Mouse (Mus musculus): Measurements from ENCODE around the gene Loxl1. TPM values are rescaled to one million over a fixed set of nuclear protein-coding genes. Genes with fewer than 3 reads are reported as not detected.
A peak's percentile ranks its signal among the peaks of the same experiment; 100 is the strongest.
"Not testable (repeated sequence)": the region's sequence is repeated elsewhere in the genome, so short reads cannot be mapped to it uniquely, and the experiment has no call there.

Loxl1 gene
- polyA plus RNA-seq, 1 experiment from 2014 or later: 4.8 TPM

DNA sequence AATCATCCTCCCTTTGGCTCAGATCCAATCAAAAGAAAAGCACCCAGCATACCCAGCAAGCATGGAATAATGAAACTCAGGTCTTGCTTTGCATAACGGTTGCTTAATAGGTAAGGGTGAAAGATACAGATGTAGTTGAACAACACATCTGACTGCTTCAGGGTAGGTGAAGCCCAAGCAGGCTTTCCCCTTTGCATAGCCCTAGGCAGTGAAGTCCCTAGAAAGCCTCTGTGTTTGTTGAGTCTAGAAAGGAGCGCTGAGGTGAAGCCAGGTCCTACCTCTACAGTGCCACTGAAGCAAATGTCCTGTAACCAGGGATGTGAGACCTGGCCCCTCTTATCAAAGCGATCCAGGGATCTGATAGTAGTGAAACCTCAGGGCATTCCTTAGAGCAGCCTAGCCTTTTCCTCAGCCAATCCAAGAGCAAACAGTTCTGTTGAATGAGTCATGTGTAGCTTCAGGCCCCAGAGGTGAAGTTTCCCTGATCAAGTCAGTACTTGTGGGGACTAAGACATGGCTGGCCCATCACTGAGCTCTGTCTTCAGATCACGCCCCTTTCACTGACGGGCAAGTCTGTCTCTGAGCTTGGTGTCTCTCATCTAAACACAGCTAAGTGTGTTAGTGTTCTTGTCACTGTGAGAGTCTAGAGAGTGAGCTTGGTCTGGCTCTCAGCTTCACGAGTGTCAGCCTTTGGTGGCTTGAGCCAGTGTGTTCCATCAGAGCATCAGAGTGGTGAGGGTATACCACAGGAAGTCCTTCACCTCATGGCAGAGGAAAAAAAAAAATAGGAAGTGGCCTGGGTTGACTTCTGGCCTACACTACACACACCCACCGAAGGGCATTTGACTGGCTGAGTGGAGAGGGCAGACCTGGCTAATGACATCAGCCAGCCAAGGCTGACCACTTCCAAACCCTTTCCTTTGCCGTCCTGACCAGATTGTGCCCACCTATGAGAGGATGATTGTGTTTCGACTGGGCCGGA lies 57.0 kb downstream of the Loxl1 start:
- Histone ChIP-seq H3K4me1 (replicated peaks) (peaks cover 16% of the 10 kb centered on the region), H3K36me3 (peaks cover 53% of the 10 kb centered on the region), H3K4me3 (replicated peaks) (no peak overlapping the region), H3K4me2 (replicated peaks) (no peak overlapping the region), H3K27me3 (no peaks in the 10 kb centered on the region), H3K9me3 (no peaks in the 10 kb centered on the region), H3K27ac (no peak overlapping the region), H3K9ac (replicated peaks) (no peak overlapping the region)
- 93% methylated on average over 10 of the region's 10 CpGs for WGBS
- ATAC-seq: no peak

DNA sequence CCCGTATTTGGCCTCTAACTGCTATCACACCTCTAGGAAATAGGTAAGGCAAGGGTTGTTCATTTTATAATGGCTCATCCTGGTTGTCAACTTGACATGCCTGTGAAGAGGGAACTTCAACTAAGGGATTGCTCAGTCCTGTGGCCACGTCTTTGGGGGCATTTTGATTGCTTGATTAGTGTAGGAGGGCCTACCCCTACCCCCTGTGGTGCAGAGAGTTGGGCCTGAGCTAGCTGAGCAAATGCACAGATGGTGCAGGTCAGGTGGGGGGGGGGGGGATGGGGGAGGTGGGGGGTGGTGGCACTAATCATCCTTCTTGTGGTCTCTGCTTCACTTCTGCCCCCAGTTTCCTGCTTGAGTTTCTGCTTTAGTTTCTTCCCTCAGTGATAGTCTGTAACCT lies 57.9 kb downstream of the Loxl1 start:
- Histone ChIP-seq H3K9me3 (no peaks in the 10 kb centered on the region), H3K27me3 (no peaks in the 10 kb centered on the region), H3K9ac (replicated peaks) (no peak overlapping the region), H3K4me2 (replicated peaks) (no peak overlapping the region), H3K4me1 (replicated peaks) (peaks cover 17% of the 10 kb centered on the region), H3K4me3 (replicated peaks) (no peak overlapping the region), H3K27ac (no peak overlapping the region), H3K36me3 (peaks cover 46% of the 10 kb centered on the region)
- ATAC-seq: no peak
- WGBS: 59% methylated on average over 2 of the region's 2 CpGs

DNA sequence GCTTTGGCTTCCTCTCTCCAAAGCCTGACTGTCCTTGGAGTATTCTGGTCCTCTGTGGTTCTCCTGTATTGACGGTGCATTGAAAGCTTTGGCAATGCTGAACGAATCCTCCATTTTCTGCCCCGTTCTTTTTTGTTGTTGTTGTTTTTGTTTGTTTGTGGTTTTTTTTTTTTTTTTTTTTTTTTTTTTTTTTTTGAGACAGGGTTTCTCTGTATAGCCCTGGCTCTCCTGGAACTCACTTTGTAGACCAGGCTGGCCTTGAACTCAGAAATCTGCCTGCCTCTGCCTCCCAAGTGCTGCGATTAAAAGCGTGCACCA lies 59.2 kb downstream of the Loxl1 start:
- Histone ChIP-seq H3K4me2 (replicated peaks) (peak overlapping the region; percentile 87), H3K9ac (replicated peaks) (peak overlapping the region; percentile 92), H3K27ac (peak overlapping the region; percentile 76), H3K4me1 (replicated peaks) (peaks cover 31% of the 10 kb centered on the region), H3K36me3 (peaks cover 34% of the 10 kb centered on the region), H3K4me3 (replicated peaks) (peak overlapping the region; percentile 89)
- WGBS: 63% methylated on average over 5 of the region's 5 CpGs
- H3K27me3 ChIP-seq, H3K9me3 ChIP-seq, ATAC-seq: not testable (repeated sequence)

DNA sequence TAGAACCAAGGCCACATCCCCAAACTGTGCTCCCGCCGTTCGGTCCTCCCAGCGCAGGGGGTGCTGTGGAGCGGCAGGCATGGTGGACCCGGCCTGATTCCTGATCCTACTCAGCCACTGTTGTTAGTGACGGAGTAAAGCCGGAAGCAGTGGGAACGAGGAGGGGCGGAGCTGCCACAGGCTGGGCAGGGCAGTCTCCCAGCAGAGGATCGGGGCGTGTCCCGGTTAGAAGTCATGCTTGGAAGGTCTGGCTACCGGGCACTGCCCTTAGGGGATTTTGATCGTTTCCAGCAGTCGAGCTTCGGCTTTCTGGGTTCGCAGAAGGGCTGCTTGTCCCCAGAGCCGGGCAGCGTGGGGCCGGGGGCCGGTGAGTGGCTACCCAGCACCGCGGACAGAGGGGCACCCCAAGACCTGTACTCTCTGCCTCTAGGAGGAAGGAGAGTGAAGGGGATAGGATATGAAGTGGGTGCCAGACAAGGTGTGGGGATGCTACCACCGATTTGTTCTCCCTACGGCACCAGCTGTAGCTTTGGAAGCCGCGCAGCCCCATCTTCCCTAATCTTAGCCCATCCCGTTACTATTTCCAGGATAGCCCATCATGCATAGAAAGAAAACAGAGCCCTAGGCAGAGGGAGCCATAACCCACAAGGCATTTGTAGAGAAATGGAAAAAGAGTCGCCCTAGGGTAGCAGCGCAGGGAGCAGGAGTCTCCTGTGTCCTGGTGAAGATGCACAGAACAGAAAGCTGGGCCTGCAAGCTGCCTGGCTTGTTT lies 59.8 kb downstream of the Loxl1 start, which contains the start of gene Stoml1:
TSS of gene Stoml1 (plus strand) at position 132 of the 772 bp plus-strand sequence.
- WGBS: 1% methylated on average over 31 of the region's 31 CpGs
- H3K4me1 ChIP-seq (replicated peaks): peaks cover 36% of the 10 kb centered on the region
- peak within 1 kb of the TSS; percentile 76 for H3K27ac ChIP-seq
- H3K4me3 ChIP-seq (replicated peaks): peak within 1 kb of the TSS; percentile 89
- no peaks in the 10 kb centered on the region for H3K27me3 ChIP-seq
- H3K36me3 ChIP-seq: peaks cover 29% of the 10 kb centered on the region
- no peaks in the 10 kb centered on the region for H3K9me3 ChIP-seq
- peak within 1 kb of the TSS; percentile 87 for H3K4me2 ChIP-seq (replicated peaks)
- peak; percentile 97 for ATAC-seq
- peak within 1 kb of the TSS; percentile 92 for H3K9ac ChIP-seq (replicated peaks)

DNA sequence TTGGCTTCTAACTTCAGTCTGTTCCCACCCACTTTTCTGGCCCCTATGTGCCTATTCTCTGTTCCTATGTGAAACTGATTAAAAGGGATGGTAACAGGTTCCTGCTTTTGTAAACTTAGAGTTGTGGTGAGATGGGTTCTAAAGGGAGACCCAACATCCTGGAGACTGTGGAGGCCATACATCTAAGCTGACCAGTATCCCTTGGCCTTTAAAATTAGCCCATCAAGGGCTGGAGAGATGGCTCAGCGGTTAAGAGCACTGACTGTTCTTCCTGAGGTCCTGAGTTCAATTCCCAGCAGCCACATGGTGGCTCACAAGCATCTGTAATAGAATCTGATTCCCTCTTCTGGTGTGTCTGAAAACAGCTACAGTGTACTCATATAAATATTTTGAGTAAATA lies 62.3 kb downstream of the Loxl1 start:
- not testable (repeated sequence) for H3K4me3 ChIP-seq (replicated peaks); H3K9ac ChIP-seq (replicated peaks); H3K27me3 ChIP-seq; H3K4me2 ChIP-seq (replicated peaks); H3K36me3 ChIP-seq; H3K27ac ChIP-seq; ATAC-seq; H3K9me3 ChIP-seq
- peaks cover 45% of the 10 kb centered on the region for H3K4me1 ChIP-seq (replicated peaks)
- 78% methylated on average over 1 of the region's 1 CpGs for WGBS

DNA sequence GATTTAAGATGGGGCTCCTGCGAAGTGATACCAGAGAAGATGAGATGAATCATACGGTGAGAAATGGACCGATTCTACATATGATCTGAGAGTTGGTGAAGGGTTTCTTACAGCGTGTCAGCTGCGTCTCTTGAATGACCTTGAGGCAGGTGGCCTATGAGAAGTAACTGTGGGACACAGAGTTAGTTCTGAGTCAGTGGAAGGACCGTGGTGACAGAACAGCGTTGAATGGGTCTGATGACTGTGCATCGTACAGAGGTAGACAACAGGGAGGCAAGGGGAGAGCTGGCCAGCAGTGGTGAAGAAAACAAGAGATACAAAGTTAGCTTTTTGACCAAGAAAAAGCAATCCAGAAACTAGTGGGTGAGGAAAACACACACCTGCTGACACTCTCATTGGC lies 62.7 kb downstream of the Loxl1 start:
- Histone ChIP-seq H3K4me1 (replicated peaks) (peaks cover 45% of the 10 kb centered on the region), H3K36me3 (0 out of 2 replicates have a peak, but pooled peaks cover under 1% of the 10 kb centered on the region), H3K9ac (replicated peaks) (no peak overlapping the region), H3K27me3 (no peaks in the 10 kb centered on the region), H3K9me3 (no peaks in the 10 kb centered on the region), H3K27ac (no peak overlapping the region), H3K4me2 (replicated peaks) (no peak overlapping the region; the same call in 1 of the 2 replicates), H3K4me3 (replicated peaks) (no peak overlapping the region)
- ATAC-seq: no peak
- 80% methylated on average over 8 of the region's 8 CpGs for WGBS

DNA sequence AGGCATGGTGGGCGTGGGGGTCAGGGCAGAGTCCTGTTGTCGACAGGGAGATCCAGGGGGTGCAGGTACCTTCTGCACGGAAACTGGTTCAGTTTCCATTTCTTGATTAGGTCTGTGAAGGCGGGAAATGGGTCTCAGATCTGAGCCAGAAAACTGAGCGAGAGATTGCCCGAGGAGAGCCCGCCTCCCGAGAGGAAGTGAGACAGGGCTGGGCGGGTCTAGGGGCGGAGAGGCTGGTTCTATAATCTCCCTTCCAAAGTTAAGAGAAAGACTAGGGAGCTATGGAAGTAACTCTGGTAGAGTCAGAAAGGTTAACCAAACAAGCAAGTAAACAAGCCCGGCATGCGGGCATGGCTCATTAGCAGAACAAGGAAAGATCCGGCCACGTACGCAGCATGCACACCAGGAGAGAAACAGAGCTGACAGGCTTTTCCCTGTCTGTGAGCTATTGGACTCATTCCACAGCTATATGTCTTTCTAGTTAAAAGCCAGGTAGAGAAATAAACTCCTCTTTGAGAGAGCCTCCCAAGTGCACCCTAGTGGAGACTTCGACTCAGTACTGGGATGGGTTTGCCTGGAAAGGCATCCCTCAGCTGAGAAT lies 63.3 kb downstream of the Loxl1 start, which contains the start of gene Pml:
TSS of gene Pml (minus strand) at position 195 of the 601 bp plus-strand sequence.
- Histone ChIP-seq H3K36me3 (no peaks in the 10 kb centered on the region), H3K9ac (replicated peaks) (peak within 1 kb of the TSS; percentile 66), H3K4me2 (replicated peaks) (peak within 1 kb of the TSS; percentile 61), H3K9me3 (no peaks in the 10 kb centered on the region), H3K4me1 (replicated peaks) (peaks cover 41% of the 10 kb centered on the region), H3K27me3 (no peaks in the 10 kb centered on the region), H3K4me3 (replicated peaks) (peak within 1 kb of the TSS; percentile 43), H3K27ac (0 out of 2 replicates have a peak within 1 kb of the TSS, but pooled peaks have one; percentile 27)
- under 1% methylated on average over 16 of the region's 16 CpGs for WGBS
- ATAC-seq: no peak

DNA sequence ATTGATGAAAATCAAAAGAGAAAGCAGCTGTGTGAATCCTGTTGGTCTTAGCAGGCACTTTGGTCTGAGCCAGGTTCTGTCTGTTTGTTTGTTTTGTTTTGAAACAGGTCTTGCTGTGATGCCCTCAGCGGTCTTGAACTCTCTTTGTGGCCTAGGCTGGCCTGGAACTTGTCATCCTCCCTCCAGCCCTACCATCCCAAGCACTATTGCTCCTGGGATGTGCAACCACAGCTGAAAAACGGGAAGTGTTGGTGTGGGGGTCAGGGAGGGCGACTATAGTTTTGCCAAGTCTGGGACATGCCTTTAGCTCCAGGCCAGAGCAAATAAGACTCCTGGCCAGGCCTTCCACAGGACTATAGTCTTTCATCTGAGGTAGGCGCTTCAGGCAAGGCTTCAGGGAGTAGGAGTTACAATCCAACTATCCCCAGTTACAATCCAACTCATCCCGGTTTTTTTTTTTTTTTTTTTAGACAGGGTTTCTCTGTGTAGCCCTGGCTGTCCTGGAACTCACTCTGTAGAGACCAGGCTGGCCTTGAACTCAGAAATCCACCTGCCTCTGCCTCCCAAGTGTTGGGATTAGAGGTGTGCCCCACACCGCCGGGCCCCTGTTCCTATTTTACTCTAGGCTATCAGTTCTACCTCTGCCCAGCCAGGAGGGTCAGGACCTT lies 64.1 kb downstream of the Loxl1 start:
- ATAC-seq: no peak
- Histone ChIP-seq H3K27me3 (no peaks in the 10 kb centered on the region), H3K27ac (no peak overlapping the region), H3K4me3 (replicated peaks) (peak overlapping the region; percentile 43), H3K4me1 (replicated peaks) (peaks cover 33% of the 10 kb centered on the region), H3K9ac (replicated peaks) (peak overlapping the region; percentile 66), H3K9me3 (no peaks in the 10 kb centered on the region), H3K36me3 (no peaks in the 10 kb centered on the region), H3K4me2 (replicated peaks) (peak overlapping the region; percentile 61)
- WGBS: 52% methylated on average over 7 of the region's 7 CpGs

DNA sequence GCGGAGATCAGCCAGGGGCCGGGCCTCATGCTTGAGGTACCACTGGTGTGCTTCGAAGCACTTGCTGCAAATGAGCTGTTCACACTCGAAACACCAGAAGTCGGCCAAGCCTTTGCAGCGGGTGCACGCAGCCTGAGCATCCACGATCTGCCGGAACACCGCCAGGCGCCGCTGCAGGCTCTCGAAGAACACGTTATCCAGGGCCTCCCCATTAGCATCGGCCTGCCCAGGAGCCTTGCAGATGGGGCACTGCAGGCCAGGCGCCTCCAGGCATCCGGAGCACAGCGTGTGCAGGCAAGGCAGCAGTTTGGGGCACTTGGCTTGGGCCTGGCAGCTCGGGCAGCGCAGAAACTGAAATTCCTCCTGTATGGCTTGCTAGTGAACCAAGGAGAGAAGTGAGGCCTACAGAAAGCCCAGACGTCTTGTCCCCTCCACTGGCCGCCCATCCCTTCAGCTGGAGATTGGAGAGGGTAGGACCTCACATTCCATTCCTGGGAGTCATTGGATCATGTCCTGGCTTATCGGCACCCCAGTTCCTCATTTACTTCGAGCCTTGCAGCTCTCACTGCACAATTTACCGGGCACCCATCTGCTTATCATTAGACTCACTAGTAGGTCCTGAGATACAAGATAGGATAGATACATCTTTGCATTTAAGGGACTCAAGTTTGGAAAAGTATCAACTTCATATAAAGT lies 65.8 kb downstream of the Loxl1 start:
- H3K27ac ChIP-seq: no peak overlapping the region
- peak overlapping the region; percentile 41 for H3K4me2 ChIP-seq (replicated peaks)
- peak; percentile 85 for ATAC-seq
- peak overlapping the region; percentile 58 for H3K9ac ChIP-seq (replicated peaks)
- H3K27me3 ChIP-seq: no peaks in the 10 kb centered on the region
- no peaks in the 10 kb centered on the region for H3K9me3 ChIP-seq
- 0 out of 2 replicates have a peak overlapping the region, but pooled peaks have one; percentile 8 for H3K4me3 ChIP-seq (replicated peaks)
- H3K36me3 ChIP-seq: no peaks in the 10 kb centered on the region
- WGBS: 14% methylated on average over 25 of the region's 25 CpGs
- H3K4me1 ChIP-seq (replicated peaks): peaks cover 33% of the 10 kb centered on the region

DNA sequence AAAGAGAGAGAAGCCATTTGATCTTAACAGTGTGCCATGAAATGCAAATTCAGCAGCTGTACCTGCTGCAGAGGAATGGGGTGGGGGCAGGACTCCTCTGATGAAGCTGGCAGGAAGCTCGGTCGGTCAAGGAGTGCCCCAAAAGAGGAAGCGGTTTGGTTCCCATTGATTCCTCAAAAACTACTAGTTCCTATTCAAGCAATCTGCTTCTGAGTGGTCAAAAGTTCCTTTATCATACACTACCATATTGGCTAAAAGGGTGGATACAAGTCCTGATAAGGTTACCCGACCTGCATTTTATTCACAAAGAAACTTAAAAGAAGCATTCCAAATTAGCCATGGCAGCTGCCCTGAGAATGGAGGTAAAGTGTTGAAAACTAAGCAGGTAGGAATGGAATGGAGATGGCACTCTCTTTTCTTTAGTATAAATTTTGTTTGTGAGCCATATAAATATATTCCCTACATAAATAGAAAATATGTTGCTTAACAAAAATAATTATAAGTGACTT lies 66.8 kb downstream of the Loxl1 start:
- ATAC-seq: no peak
- 82% methylated on average over 4 of the region's 4 CpGs for WGBS
- Histone ChIP-seq H3K4me3 (replicated peaks) (no peak overlapping the region), H3K9ac (replicated peaks) (no peak overlapping the region), H3K27me3 (no peaks in the 10 kb centered on the region), H3K4me2 (replicated peaks) (no peak overlapping the region), H3K36me3 (no peaks in the 10 kb centered on the region), H3K4me1 (replicated peaks) (peaks cover 43% of the 10 kb centered on the region), H3K27ac (no peak overlapping the region), H3K9me3 (no peaks in the 10 kb centered on the region)

DNA sequence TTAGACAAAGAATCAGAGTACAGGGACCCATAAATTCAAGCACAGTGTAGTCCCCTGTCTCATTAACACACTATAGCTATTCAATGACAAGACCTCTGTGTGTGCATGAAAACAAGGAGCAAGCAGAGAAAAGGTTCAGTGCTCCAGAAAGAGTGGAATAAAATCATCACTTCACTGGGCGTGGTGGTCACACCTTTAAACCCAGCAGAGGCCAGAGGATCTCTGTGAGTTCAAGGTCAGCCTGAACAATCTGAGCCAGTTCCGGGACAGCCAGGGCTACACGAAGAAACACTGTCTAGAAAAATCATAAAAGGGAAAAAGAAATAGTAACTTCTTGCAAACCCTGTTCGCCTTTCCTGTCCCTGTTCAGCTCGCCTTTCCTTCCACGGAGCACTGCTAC lies 69.3 kb downstream of the Loxl1 start:
- H3K27me3 ChIP-seq: no peaks in the 10 kb centered on the region
- ATAC-seq: no peak
- H3K9ac ChIP-seq (replicated peaks): no peak overlapping the region

More for the DNA sequence above, 69.3 kb downstream of the Loxl1 start:
- Histone ChIP-seq H3K27ac (no peak overlapping the region), H3K4me3 (replicated peaks) (no peak overlapping the region), H3K4me2 (replicated peaks) (no peak overlapping the region), H3K36me3 (no peaks in the 10 kb centered on the region), H3K9me3 (no peaks in the 10 kb centered on the region), H3K4me1 (replicated peaks) (peaks cover 29% of the 10 kb centered on the region)
- 93% methylated on average over 6 of the region's 6 CpGs for WGBS

Measured in midbrain, embryonic 13.5 days (tissue).